Mouse (Mus musculus): ENCODE measurements around the gene Wdr59. TPM values are rescaled to one million over a fixed set of nuclear protein-coding genes. Genes with fewer than 3 reads are reported as not detected.

The Wdr59 gene
- polyA plus RNA-seq, 1 experiment from 2014 or later, result 6.1 TPM

- H3K4me1 ChIP-seq (replicated peaks; ENCODE audit: control insufficient read depth, insufficient read depth, low read length), result no peaks in the 10 kb centered on the region
- no peaks in the 10 kb centered on the region for H3K27me3 ChIP-seq (ENCODE audit: control insufficient read depth, insufficient read depth, low read depth, low read length)
- H3K4me2 ChIP-seq (ENCODE audit: low read depth, low read length), result no peak overlapping the region
- 48% methylated on average over 4 of the region's 4 CpGs for WGBS
- no peaks in the 10 kb centered on the region for H3K36me3 ChIP-seq (ENCODE audit: control insufficient read depth, insufficient read depth, low read length)
- no peak for ATAC-seq (ENCODE audit: low read depth)
- H3K27ac ChIP-seq (ENCODE audit: low read length), result no peak overlapping the region
- no peaks in the 10 kb centered on the region for H3K9me3 ChIP-seq (ENCODE audit: control insufficient read depth, low read length)
- H3K4me3 ChIP-seq (ENCODE audit: low read length), result no peak overlapping the region
- H3K9ac ChIP-seq (ENCODE audit: low read length), result no peak overlapping the region
Observed at GRCm38 (mm10) chr8:111445960-111446660, 75.8 kb downstream of the Wdr59 start.

- H3K4me3 ChIP-seq (ENCODE audit: low read length), result no peak overlapping the region
- no peak for ATAC-seq (ENCODE audit: low read depth)
- H3K36me3 ChIP-seq (ENCODE audit: control insufficient read depth, insufficient read depth, low read length), result no peaks in the 10 kb centered on the region
- H3K4me2 ChIP-seq (ENCODE audit: low read depth, low read length), result no peak overlapping the region
- no peaks in the 10 kb centered on the region for H3K4me1 ChIP-seq (replicated peaks; ENCODE audit: control insufficient read depth, insufficient read depth, low read length)
- no peak overlapping the region for H3K27ac ChIP-seq (ENCODE audit: low read length)
- H3K9me3 ChIP-seq (ENCODE audit: control insufficient read depth, low read length), result no peaks in the 10 kb centered on the region
- H3K9ac ChIP-seq (ENCODE audit: low read length), result no peak overlapping the region
- H3K27me3 ChIP-seq (ENCODE audit: control insufficient read depth, insufficient read depth, low read depth, low read length), result no peaks in the 10 kb centered on the region
- WGBS, result 74% methylated on average over 18 of the region's 18 CpGs
Observed at GRCm38 (mm10) chr8:111445558-111445957, 76.3 kb downstream of the Wdr59 start.

- Histone ChIP-seq H3K36me3 (ENCODE audit: control insufficient read depth, insufficient read depth, low read length) (no peaks in the 10 kb centered on the region), H3K27me3 (ENCODE audit: control insufficient read depth, insufficient read depth, low read depth, low read length) (no peaks in the 10 kb centered on the region), H3K9me3 (ENCODE audit: control insufficient read depth, low read length) (no peaks in the 10 kb centered on the region), H3K27ac (ENCODE audit: low read length) (no peak overlapping the region), H3K4me2 (ENCODE audit: low read depth, low read length) (no peak overlapping the region), H3K9ac (ENCODE audit: low read length) (no peak overlapping the region), H3K4me1 (replicated peaks; ENCODE audit: control insufficient read depth, insufficient read depth, low read length) (no peaks in the 10 kb centered on the region), H3K4me3 (ENCODE audit: low read length) (no peak overlapping the region)
- no peak for ATAC-seq (ENCODE audit: low read depth)
- WGBS, result 75% methylated on average over 4 of the region's 4 CpGs
Observed at GRCm38 (mm10) chr8:111444245-111444644, 77.6 kb downstream of the Wdr59 start.

GRCm38 (mm10) chr8:111439189-111439588 is 82.7 kb downstream of the Wdr59 start:
- Histone ChIP-seq H3K4me2 (ENCODE audit: low read depth, low read length) (no peak overlapping the region), H3K9ac (ENCODE audit: low read length) (peak overlapping the region; percentile 54), H3K4me1 (replicated peaks; ENCODE audit: control insufficient read depth, insufficient read depth, low read length) (no peaks in the 10 kb centered on the region), H3K36me3 (ENCODE audit: control insufficient read depth, insufficient read depth, low read length) (no peaks in the 10 kb centered on the region), H3K9me3 (ENCODE audit: control insufficient read depth, low read length) (no peaks in the 10 kb centered on the region), H3K4me3 (ENCODE audit: low read length) (no peak overlapping the region), H3K27ac (ENCODE audit: low read length) (no peak overlapping the region), H3K27me3 (ENCODE audit: control insufficient read depth, insufficient read depth, low read depth, low read length) (no peaks in the 10 kb centered on the region)
- WGBS, result 11% methylated on average over 9 of the region's 9 CpGs
- ATAC-seq (ENCODE audit: low read depth), result no peak

GRCm38 (mm10) chr8:111435071-111435828 is 86.6 kb downstream of the Wdr59 start:
- no peaks in the 10 kb centered on the region for H3K27me3 ChIP-seq (ENCODE audit: control insufficient read depth, insufficient read depth, low read depth, low read length)
- 56% methylated on average over 11 of the region's 11 CpGs for WGBS

GRCm38 (mm10) chr8:111424646-111425045 is 97.2 kb downstream of the Wdr59 start:
- H3K27me3 ChIP-seq (ENCODE audit: control insufficient read depth, insufficient read depth, low read depth, low read length), result no peaks in the 10 kb centered on the region
- 94% methylated on average over 9 of the region's 9 CpGs for WGBS
- ATAC-seq (ENCODE audit: low read depth), result no peak

More at GRCm38 (mm10) chr8:111435071-111435828, 86.6 kb downstream of the Wdr59 start:
- no peak overlapping the region for H3K4me2 ChIP-seq (ENCODE audit: low read depth, low read length)
- H3K27ac ChIP-seq (ENCODE audit: low read length), result no peak overlapping the region
- H3K9ac ChIP-seq (ENCODE audit: low read length), result no peak overlapping the region
- no peaks in the 10 kb centered on the region for H3K9me3 ChIP-seq (ENCODE audit: control insufficient read depth, low read length)
- no peaks in the 10 kb centered on the region for H3K36me3 ChIP-seq (ENCODE audit: control insufficient read depth, insufficient read depth, low read length)
- no peak overlapping the region for H3K4me3 ChIP-seq (ENCODE audit: low read length)
- no peaks in the 10 kb centered on the region for H3K4me1 ChIP-seq (replicated peaks; ENCODE audit: control insufficient read depth, insufficient read depth, low read length)
- no peak for ATAC-seq (ENCODE audit: low read depth)

GRCm38 (mm10) chr8:111424181-111424580 is 97.7 kb downstream of the Wdr59 start:
- H3K9ac ChIP-seq (ENCODE audit: low read length), result no peak overlapping the region
- H3K27ac ChIP-seq (ENCODE audit: low read length), result no peak overlapping the region
- H3K36me3 ChIP-seq (ENCODE audit: control insufficient read depth, insufficient read depth, low read length), result no peaks in the 10 kb centered on the region
- H3K4me3 ChIP-seq (ENCODE audit: low read length), result no peak overlapping the region
- no peak overlapping the region for H3K4me2 ChIP-seq (ENCODE audit: low read depth, low read length)
- no peak for ATAC-seq (ENCODE audit: low read depth)
- no peaks in the 10 kb centered on the region for H3K4me1 ChIP-seq (replicated peaks; ENCODE audit: control insufficient read depth, insufficient read depth, low read length)
- H3K9me3 ChIP-seq (ENCODE audit: control insufficient read depth, low read length), result no peaks in the 10 kb centered on the region
- H3K27me3 ChIP-seq (ENCODE audit: control insufficient read depth, insufficient read depth, low read depth, low read length), result no peaks in the 10 kb centered on the region
- 81% methylated on average over 11 of the region's 11 CpGs for WGBS

More at GRCm38 (mm10) chr8:111424646-111425045, 97.2 kb downstream of the Wdr59 start:
- Histone ChIP-seq H3K36me3 (ENCODE audit: control insufficient read depth, insufficient read depth, low read length) (no peaks in the 10 kb centered on the region), H3K9ac (ENCODE audit: low read length) (no peak overlapping the region), H3K4me3 (ENCODE audit: low read length) (no peak overlapping the region), H3K9me3 (ENCODE audit: control insufficient read depth, low read length) (no peaks in the 10 kb centered on the region), H3K27ac (ENCODE audit: low read length) (no peak overlapping the region), H3K4me1 (replicated peaks; ENCODE audit: control insufficient read depth, insufficient read depth, low read length) (no peaks in the 10 kb centered on the region), H3K4me2 (ENCODE audit: low read depth, low read length) (no peak overlapping the region)

- Histone ChIP-seq H3K27ac (ENCODE audit: low read length) (no peak overlapping the region), H3K4me2 (ENCODE audit: low read depth, low read length) (no peak overlapping the region), H3K27me3 (ENCODE audit: control insufficient read depth, insufficient read depth, low read depth, low read length) (no peaks in the 10 kb centered on the region), H3K4me1 (replicated peaks; ENCODE audit: control insufficient read depth, insufficient read depth, low read length) (no peaks in the 10 kb centered on the region), H3K9ac (ENCODE audit: low read length) (no peak overlapping the region), H3K4me3 (ENCODE audit: low read length) (no peak overlapping the region), H3K36me3 (ENCODE audit: control insufficient read depth, insufficient read depth, low read length) (no peaks in the 10 kb centered on the region), H3K9me3 (ENCODE audit: control insufficient read depth, low read length) (no peaks in the 10 kb centered on the region)
- 72% methylated on average over 2 of the region's 2 CpGs for WGBS
- no peak for ATAC-seq (ENCODE audit: low read depth)
Observed at GRCm38 (mm10) chr8:111422614-111423013, 99.3 kb downstream of the Wdr59 start.

- WGBS, result 74% methylated on average over 3 of the region's 3 CpGs
- no peaks in the 10 kb centered on the region for H3K4me1 ChIP-seq (replicated peaks; ENCODE audit: control insufficient read depth, insufficient read depth, low read length)
- no peak for ATAC-seq (ENCODE audit: low read depth)
Observed at GRCm38 (mm10) chr8:111419171-111419570, 102.7 kb downstream of the Wdr59 start.

More at GRCm38 (mm10) chr8:111419171-111419570, 102.7 kb downstream of the Wdr59 start:
- Histone ChIP-seq H3K9me3 (ENCODE audit: control insufficient read depth, low read length) (no peaks in the 10 kb centered on the region), H3K4me3 (ENCODE audit: low read length) (no peak overlapping the region), H3K27ac (ENCODE audit: low read length) (no peak overlapping the region), H3K9ac (ENCODE audit: low read length) (no peak overlapping the region), H3K27me3 (ENCODE audit: control insufficient read depth, insufficient read depth, low read depth, low read length) (no peaks in the 10 kb centered on the region), H3K4me2 (ENCODE audit: low read depth, low read length) (no peak overlapping the region), H3K36me3 (ENCODE audit: control insufficient read depth, insufficient read depth, low read length) (no peaks in the 10 kb centered on the region)
